Mouse (Mus musculus) cerebellum, adult 9-11 months (tissue): ENCODE results near the gene Pla2g1b.
"Not testable (repeated sequence)": the region's sequence is repeated elsewhere in the genome, so short reads cannot be mapped to it uniquely, and the experiment has no call there.

Source experiments
- DNase-seq: peaks from one replicate; pipeline ENCODE4 v3.0.0; 2022

Pla2g1b gene

DNA sequence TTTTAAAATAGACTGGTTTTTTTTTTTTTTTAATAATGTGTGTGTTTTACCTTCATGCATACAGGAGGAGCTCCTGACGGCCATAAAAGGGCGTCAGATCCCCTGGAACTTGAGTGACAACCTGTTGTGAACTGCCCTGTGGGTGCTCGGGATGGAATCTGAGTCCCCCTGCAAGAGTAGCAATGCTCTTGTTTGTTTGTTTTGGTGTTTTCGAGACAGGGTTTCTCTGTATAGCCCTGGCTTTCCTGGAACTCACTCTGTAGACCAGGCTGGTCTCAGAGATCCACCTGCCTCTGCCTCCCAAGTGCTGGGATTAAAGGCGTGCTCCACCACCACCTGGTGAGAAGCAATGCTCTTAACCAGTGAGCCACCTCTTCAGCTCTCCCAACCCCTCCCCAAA lies 18.9 kb downstream of the Pla2g1b start:
- DNase-seq, result peak; percentile 60

DNA sequence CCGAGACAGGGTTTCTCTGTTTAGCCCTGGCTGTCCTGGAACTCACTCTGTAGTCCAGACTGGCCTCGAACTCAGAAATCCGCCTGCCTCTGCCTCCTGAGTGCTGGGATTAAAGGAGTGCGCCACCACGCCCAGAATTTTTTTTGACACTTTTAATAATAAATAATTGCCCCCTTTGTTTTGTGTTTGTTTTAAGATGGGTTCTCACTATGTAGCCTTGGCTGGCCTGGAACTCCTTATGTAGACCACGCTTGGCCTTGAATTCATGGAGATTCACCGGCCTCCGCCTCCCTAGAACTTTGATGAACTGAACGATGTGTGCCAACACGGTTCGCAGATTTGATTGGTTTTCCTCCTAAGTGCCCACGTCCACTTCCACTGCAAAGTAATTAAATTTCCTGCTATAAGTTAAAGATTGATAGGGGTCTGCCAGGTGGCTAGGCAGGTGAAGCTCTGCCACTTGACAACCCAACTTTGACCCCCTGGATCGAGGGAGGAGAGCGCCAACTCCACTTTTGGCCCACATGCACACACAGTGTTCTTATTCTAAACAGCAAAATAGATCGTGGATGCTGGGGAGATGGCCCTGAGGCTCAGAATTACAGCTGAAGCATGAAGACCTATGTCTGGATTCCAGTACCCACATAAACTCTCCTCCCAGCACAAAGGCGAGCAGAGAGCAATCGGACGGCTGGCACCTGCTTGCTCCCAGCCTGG lies 19.6 kb downstream of the Pla2g1b start:
- DNase-seq, result peak; percentile 62

- peak; percentile 59 for DNase-seq
Measured at GRCm38 (mm10) chr5:115486726-115487125, 20.7 kb downstream of the Pla2g1b start.

GRCm38 (mm10) chr5:115487353-115487752 lies 21.3 kb downstream of the Pla2g1b start:
- DNase-seq, result peak; percentile 50

GRCm38 (mm10) chr5:115487942-115488580 lies 22.0 kb downstream of the Pla2g1b start:
- DNase-seq, result peak; percentile 45

GRCm38 (mm10) chr5:115488841-115489698 lies 23.0 kb downstream of the Pla2g1b start:
- DNase-seq, result peak; percentile 89

GRCm38 (mm10) chr5:115489699-115490637 lies 23.9 kb downstream of the Pla2g1b start:
- DNase-seq, result peak; percentile 95

DNA sequence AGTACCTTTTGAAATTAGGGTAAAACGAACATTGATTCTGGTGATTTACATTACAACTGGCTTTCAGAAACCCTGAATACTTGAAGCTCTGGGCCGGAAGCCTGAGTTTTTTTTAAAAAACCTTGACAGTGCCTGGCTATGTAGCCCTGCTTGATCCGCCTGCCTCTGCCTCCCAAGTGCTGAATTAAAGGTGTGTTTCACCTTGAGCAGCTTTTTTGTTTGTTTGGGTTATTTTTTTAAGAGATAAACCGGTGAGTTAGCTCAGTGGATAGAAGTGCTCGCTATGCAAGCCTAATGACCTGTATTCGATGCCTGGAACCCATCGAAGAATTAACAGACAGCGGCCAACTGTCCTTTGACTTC lies 24.6 kb downstream of the Pla2g1b start:
- DNase-seq, result peak; percentile 32

GRCm38 (mm10) chr5:115491076-115491475 lies 25.0 kb downstream of the Pla2g1b start:
- no peak for DNase-seq

DNA sequence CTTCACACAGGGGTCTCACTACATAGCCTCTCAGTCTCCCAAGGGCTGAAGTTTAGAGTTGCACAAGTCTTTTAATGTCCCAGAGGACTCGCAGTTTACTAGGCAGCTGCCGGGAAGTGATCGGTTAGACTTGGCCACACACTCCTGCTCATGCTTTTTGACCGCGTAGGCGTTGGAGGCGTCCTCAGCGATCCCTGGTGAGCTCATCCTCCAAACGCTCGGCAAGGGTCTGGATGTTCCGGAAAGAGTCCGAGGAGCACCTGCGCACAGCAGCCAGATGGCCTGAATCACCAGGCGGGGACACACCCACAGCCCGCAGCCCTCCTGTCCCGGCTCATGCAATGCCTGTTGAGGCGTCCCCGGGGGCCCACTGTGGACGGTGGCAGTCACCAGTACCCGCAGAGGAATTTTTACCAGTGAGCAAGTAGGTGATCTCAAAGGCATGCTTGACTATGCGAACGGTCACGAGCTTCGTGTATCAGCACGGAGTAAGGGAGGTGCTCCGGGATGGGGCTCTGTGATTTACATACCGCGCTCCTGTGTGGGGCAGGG lies 25.8 kb downstream of the Pla2g1b start:
- peak; percentile 79 for DNase-seq

- no peak for DNase-seq
Measured at GRCm38 (mm10) chr5:115492711-115493335, 26.8 kb downstream of the Pla2g1b start.

DNA sequence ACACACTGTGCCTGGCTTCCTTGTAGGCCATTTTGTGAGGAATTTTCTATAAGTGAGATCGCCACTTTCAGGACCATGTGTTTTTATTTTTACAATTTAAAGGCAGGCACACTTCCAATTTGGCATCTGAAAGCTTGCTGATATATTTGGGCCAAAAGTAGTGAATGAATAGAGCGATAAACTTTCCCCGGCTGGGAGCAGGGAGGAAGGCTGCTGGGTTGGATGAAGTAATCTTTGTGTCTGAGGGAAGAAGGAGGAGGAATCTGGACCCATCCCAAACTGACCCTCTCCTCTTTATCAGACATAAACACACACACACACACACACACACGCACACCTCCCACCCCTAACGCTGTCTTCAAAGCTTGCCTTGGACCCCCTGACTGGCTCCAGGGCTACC lies 27.4 kb downstream of the Pla2g1b start:
- DNase-seq, result no peak

DNA sequence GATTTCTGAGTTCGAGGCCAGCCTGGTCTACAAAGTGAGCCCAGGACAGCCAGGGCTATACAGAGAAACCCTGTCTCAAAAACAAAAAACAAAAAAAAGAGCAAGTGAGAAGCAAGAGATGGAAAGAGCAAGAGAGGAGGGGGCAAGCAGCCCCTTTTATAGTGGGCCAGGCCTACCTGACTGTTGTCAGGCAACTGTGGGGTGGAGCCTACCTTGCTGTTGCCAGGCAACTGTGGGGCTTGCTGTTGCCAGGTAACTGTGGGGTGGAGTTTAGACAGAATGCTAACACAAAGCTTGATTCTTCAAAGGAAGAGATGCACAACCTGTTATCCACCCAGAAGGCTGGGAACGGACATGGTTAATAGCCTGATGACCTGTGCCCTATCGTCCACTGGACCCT lies 29.6 kb downstream of the Pla2g1b start:
- not testable (repeated sequence) for DNase-seq

- no peak for DNase-seq
Measured at GRCm38 (mm10) chr5:115497033-115497432, 31.0 kb downstream of the Pla2g1b start.

DNA sequence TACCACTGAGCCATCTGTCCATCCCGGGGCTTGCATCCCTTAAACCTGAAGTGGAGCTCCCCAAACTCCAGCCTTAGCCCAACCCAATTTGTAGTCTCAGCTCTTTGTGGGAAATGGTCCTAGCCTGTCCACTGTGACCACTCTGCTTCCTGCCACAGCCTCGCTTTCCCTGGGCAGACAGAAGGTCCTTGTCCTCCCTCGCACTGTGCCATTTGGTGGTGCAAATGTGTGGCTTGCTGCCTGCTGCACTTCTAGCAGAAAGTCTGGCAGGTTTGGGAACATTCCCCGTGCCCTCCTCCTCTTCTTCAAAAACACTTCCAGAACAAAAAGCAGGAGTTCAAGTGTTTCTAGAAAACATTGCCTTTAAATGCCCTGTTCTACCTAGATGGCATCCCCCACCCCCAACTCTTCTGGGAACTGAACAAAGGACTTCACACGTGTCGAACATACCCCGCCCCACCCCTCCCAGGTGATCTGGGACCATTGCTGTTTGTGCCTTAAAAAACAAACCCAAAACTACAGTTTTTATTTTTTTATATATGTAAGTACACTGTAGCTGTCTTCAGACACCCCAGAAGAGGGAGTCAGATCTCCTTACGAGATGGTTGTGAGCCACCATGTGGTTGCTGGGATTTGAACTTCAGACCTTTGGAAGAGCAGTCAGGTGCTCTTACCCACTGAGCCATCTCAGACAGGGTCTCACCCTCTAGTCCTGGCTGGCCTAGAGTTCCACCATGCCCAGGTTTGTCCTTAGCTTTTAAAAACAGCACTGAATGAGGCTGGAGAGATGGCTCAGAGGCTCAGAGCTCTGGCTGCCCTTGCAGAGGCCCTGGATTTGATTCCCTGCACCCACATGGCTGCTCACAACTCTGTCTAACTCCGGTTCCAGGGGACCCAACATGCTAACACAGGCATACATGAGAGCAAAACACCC lies 32.5 kb downstream of the Pla2g1b start:
- DNase-seq, result no peak

- no peak for DNase-seq
Measured at GRCm38 (mm10) chr5:115500383-115500935, 34.4 kb downstream of the Pla2g1b start.

GRCm38 (mm10) chr5:115503035-115503434 lies 37.0 kb downstream of the Pla2g1b start:
- DNase-seq, result no peak

DNA sequence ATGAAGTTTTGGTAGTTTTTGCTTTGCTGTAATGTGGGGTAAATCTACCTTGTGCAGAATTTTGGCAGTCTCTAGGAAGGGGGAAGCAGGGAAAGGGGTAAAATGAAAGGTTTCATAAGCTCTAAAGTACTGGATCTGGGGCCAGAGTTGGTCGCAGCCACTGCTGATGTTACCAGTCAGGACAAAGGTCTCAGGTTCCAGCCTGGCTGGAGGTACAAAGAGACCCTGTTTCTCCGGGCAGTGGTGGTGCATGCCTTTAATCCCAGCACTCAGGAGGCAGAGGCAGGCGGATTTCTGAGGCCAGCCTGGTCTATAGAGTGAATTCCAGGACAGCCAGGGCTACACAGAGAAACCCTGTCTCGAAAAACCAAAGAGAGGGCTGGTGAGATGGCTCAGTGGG lies 39.6 kb downstream of the Pla2g1b start:
- DNase-seq, result not testable (repeated sequence)

DNA sequence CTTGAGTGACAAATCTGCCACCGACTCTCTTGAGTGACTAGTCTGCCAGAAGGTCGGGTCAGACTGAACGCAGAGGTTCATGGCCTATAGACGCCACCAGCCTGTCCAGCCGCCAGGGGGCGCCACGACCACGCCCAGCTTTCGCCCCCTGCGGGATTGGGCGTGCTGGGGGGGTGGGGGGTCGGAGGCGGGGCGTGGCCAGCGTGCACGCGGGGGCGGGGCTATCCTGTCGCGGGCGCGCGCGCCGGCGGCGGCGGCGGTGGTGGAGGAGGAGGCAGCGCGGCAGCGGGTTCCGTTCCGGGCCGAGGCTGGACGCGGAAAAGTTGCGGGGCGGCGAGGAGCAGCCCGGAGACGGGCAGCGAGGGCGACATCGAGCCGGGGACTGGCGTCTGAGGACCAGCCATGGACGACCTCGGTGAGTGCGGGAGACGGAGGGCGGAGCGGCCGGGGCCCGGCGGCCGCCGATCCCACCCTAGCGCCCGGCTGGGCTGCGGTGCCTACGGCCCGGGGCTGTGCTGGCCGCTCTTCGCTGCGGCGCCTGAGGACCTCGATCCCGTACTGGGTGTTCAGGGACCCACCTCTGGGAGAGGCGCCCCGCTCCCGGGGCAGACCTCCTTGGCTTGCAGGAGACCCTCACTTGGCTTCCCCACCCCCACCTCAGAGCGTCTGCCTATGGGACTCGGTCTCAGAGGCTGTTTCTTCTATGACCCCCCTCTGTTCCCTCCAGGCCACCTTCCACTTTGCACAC lies 40.6 kb downstream of the Pla2g1b start, which contains the start of gene Pxn:
TSS of gene Pxn (plus strand) at position 223 of the 748 bp plus-strand sequence.
- DNase-seq, result peak; percentile 91
